Mouse (Mus musculus) cerebellum, postnatal 4 days (tissue): ENCODE data around the gene Trim54.

Experiments used
- DNase-seq, 2 experiments: peaks; one replicate each; pipeline ENCODE4 v3.0.0; 2022; ENCODE audit warnings: low spot score in 2 of 2, mixed read lengths in 1 of 2

Trim54 gene

DNA sequence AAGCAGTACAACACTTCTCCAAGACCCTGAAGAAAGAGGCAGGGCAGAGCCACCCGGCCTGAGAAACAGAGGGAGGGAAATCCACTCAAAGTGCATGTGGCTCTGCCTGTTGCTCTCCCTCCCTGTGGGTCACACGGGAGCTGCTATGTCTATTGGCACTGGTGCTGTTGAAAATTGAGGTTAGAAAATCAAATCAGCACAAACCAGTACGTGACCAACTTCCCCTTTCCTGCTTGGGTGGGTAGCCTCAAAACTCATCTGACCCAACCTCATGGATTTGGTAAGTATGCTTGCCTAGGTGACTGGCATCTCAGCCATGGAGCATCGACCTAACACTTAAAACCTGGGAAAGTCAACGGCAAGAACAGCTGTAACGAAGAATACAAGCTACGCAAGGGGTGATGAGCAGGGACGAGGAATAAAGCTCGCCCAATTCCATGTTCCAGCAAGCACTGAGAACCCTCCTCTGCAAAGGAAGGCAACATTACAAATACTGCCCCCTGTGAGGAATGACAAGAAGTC lies 10.6 kb upstream of the Trim54 start, which contains the start of gene Dnajc5g:
Gene Dnajc5g (plus strand): TSS at position 472 of the 522 bp plus-strand sequence.
- DNase-seq = no peak

DNA sequence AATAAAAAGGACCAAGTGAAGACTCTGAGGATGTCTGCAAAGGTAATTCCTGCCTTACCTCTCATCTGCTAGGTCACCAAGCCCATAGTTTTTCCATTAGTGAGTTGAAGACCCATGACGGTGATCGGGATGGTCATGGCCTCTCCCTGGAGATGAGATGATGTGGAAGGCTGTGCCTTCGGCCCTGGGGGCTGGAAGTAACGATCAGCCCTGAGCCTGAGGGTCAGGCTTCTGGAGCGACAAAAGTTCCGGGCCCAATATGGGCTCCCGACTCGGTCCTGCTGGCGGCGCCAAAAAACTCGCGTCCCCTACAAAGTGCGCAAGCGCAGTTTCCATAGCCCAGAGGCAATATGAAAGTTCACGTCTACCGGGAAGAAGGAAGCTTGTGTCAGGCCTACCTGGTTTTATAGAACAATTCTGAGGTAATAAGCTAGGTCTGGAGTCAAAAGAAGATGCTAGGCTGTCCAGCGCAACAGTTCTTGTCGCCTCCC lies 8.5 kb upstream of the Trim54 start, which contains the start of gene Slc30a3:
Gene Slc30a3 (minus strand): TSS at position 238 of the 491 bp plus-strand sequence.
- no peak for DNase-seq

DNA sequence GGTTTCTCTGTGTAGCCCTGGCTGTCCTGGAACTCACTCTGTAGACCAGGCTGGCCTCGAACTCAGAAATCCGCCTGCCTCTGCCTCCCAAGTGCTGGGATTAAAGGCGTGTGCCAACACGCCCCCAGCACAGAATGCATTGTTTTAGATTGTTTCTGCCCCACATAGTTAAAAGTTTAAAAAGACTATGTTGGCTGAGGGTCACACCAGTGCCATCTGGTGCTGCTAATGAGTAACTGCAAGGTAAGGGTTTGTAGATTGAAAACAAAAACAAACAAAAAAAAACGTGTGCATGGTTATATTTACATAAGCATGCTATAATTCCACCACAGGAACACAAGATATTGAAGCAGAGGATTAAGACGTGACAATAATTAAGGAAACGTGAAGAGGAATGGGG lies 5.7 kb upstream of the Trim54 start:
- no peak for DNase-seq

DNA sequence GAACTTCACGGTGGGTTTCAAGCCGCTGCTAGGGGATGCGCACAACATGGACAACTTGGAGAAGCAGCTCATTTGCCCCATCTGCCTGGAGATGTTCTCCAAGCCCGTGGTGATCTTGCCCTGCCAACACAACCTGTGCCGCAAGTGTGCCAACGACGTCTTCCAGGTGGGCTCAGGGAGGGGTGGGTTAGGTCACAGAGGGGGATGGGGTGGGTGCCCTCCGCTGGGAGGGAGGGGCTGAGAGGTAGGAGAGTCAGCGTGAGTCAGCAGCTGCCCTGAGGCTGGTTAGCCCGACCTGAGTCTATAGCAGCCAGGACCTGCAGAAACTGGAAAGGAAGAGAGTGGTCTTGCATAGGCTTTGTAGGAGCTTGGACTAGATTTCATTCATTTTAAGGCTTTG lies 400 bp downstream of the Trim54 start:
- DNase-seq = no peak

DNA sequence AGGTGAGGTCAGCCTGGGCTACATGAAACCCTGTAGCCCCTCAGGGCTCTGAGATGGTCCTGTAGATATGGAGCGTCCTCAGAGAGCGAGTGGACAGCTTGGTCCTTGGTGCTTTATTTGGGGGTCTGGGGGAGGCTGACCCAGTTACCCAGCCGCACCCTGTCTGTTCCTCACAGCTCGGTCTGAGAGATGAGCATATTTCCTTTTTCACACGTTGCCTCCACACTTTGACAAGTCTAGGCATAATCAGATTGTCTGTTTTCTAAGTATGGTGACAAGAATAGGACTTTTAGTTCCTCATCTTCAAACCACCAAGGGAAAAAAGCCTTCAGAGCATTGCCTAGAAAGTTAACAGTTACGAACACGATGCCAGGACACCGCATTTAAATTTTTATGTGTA lies 4.6 kb downstream of the Trim54 start:
- DNase-seq = no peak

DNA sequence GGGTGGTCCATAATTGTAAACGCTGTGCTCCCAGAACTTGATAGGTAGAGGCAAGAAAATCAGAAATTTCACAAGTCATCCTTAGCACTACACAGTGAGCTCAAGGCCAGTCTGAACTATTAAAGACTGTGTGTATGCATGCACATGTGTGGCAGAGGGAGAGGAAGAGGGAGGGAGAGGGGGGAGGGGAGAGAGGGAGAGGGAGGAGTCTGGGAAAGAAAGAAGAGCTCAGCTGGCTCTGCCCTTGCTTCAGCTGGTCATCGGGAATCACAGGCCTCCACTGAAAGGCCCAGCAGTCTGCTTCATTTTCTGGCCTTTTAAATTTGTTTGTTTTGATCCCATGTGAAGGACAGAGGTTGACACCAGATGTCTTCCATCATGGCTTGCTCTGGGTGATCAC lies 7.0 kb downstream of the Trim54 start:
- no peak for DNase-seq

DNA sequence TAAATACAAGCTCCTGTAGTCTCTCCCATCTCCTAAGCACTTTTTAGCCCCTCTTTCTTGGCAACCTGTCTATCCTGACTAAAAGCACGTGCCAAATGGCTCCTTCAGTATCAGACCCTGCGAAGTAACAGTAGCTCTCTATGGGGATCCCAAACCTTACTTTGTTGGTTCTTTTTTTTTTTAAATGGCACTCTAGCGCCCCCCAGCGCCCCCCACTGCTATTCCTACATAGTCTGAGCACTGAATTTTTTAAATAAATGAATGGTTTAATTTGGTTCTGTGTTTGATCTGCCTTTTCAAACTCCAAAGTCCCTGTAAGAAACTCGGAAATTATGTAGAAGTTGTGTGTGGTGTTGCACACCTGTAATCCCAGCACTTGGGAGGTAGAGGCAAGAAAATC lies 9.5 kb downstream of the Trim54 start:
- DNase-seq = no peak

DNA sequence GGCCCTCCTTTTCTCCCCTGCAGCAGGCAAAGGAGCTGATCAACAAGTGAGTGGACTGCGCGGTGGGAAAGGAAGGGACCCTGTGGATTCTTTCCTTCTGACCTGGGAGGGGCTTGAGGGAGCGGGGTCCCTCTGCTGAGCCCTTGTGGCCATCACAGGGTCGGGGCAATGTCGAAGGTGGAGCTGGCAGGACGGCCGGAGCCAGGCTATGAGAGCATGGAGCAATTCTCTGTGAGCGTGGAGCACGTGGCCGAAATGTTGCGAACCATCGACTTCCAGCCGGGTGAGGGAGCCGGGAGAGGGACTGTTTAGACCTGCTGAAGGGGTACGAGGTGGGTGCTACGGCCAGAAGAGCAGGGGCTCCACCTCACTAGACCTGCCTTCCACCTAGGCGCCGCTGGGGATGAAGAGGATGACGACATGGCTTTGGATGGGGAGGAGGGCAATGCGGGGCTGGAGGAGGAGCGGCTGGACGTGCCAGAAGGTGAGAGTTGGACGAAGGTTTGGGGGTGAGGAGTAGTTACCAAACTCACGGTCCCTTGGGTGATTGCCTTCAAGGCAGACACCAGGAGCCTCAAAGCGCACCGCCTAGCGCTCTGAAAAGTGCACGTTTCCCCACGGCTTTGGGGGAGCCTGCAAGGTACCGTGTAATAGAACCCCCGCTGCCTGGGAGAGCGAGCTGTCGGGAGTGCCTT lies 20.4 kb downstream of the Trim54 start:
- DNase-seq = no peak

DNA sequence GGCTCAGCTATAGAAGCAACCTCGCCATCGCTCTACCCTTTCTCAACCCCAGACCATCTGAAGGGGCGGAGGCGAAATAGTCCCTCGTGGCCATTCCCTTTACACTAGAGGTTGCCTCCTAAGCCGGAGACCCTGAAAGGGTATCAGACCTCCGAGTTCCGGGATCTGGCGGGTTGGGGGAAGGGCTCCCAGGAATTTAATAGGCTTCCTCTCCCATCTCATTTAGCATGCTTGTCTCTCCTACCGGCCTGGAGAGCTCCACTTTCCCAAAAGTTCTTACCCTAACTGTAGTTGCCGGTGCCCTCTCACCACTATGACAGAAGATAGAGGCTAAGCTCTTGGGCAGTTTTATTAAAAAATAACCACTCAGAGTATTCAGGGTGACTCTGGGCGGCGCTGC lies 21.1 kb downstream of the Trim54 start:
- DNase-seq = no peak

DNA sequence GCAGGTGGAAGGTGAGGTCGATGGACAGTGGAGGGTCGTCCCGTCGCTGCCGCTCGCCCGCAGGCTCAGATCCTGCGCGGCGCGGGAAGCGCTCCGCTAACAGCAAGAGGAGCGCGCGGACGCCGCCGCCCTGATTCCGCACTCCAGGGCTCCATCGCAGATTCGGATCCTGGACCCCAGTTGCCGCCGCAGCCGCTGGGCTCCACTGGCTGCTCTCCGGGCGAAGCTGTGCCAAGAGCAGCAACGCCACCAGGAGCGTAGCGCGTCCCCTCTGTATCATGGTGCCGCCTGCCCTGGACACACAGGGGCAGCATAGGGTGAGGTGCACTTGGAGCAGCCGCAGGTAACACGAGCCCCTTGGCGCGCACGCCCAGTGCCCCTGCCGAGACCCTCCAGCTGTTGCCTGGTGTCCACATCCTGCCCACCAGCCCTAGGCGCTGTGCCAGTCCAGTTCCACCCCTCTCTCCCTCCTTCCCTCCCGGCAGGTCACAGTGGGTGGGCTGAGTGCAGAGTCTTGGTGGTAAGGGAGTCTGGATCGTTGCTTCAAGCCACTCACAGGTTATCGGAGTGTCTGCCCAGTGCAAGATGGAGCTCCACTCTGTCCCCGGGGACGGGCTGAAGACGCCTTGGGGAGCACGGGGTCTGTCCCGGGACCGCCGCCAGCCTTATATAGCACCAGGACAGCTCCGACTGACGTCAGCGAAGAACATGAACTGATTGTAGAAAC lies 21.9 kb downstream of the Trim54 start, which contains the start of gene Ucn:
Gene Ucn (minus strand): TSS at position 589 of the 727 bp plus-strand sequence.
- no peak for DNase-seq

DNA sequence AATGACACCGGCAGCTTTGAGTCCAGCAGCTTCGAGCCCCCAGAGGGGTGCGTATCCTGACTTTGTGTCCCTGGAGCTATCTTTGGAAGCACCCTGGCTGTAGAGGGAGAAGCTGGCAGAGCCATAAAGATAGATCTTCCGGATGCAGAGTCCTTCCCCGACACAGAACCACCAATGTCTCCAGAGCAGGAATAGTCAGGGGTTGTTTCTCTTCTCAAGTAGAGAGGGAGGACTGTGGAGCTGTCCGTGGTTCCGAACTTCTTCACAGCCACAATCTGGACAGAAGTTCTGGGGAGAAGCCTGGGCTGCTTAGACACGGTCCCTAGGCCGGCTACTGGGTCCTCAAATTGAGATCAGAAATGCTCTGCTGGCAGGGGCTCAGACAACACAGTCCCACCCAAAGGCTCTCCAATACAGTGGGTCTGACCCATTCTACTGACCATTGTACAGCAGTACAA lies 22.5 kb downstream of the Trim54 start:
- DNase-seq = no peak

DNA sequence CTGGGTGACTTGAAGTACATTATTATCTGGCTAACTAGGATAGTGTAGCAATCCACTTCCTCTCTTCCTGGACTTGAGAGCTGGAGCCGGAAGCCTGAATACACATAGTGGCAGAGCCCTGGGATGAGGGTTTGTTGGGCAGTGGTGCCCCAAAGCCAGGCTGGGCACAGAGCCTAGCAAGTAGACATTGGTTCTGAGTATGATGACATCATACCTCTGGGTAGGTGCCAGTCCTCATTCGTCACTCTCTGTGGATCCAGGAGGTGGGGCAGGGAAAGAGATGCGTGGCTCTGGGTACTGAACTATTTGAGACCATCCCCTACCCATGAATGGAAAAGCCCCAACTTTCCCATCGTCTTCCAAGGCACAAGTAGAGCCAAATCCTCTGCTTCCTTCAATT lies 33.3 kb downstream of the Trim54 start:
- DNase-seq = no peak

DNA sequence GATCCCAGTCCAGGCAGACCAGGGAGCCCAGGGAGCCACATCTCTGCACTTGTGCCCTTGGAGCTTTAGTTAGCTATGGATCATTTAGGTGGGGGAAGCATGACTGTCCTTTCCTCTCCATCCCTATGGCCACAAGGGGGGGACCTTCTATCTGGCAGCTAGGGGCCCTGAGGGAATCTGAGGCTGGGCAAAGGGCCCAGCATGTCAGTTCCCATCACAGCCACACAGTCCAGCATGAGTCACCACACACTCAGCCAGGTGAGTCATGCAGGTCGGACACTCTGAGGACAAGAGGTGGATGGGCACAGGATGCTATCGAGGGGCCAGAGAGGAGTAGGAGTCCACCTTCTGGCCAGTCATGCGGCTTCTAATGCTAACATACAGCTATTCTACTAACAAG lies 35.2 kb downstream of the Trim54 start:
- no peak for DNase-seq

DNA sequence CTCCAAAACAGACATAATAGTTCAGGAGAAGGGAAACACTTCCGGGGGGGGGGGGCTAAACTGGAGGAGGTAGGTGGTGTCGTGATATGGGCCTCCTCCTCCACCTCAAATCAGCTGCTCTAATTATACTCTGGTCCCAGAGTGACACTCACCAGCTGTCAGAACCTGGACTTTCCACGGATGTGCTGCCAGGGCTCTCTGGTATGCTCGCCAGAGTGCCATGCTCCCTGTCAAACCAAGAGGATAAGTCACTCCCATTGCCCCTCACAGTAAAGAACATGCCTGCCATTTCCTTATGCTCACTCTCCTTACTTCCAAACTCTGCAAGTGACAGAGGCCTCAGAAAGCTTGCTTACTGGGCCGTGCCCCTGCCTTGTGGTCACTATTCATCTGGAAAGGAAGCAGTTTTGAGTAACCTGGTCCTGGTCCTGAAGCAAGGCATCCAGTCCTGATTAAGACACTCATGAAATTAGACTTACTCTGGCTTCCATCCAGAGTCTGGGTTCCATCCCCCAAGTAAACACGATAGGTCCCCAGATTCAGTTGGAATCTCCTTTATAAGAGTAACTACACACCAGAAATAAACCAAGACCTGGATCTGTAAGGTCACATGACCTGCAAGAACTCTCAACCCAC lies 37.1 kb downstream of the Trim54 start:
- no peak for DNase-seq

DNA sequence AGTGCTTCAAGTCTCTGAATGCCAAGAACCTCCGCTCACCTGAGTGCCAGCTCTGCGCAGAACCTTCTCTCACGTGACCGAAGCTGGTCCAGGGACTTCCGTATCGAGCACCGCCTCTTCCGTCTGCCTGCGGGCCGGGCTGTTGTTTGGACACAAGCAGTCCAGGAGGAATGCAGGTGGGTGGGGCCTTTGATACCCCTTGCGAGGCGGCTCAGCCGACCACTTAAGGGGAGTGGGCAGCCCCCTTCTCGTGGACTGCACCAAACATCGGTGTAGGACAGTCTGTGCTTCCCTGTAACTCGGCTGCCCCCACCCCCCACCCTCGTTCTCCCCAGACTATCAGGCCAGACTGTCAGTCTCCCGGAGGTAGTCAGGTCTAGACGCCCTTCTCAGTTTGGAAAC lies 37.6 kb downstream of the Trim54 start, which contains the start of gene Mpv17:
Gene Mpv17 (minus strand): TSS at position 100 of the 402 bp plus-strand sequence.
- DNase-seq = peak; percentile 45 to 73

DNA sequence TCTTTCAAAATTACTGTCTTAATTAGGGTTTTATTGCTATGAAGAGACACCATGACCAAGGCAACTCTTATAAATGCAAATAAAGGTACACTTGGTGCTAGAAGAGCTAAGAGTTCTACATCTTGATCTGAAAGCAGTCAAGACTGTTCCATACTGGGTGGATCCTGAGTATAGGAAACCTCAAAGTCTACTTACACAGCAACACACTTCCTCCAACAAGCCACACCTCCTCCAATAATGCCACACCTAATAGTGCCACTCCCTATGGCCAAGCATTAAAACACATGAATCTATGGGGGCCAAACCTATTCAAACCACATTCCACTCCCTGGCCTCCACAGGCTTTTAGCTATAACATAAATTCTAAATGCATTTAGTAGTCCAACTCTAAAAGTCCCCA lies 46.0 kb downstream of the Trim54 start:
- DNase-seq = no peak

DNA sequence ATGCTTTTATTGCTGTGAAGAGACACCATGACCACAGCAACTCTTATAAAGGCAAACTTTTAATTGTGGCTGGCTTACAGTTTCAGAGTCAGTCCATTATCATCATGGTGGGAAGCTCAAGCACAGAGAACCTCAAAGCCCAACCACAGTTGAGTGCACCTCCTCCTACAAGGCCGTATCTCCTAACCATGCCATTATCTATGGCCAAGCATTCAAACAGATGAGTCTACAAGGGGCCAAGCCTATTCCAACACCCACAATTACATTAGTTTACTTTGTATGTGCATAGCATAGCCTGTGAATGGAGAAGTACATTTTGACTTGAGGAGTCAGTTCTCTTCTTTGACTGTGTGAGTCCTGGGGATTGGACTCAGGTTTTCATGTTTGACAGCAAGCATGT lies 48.4 kb downstream of the Trim54 start:
- no peak for DNase-seq

DNA sequence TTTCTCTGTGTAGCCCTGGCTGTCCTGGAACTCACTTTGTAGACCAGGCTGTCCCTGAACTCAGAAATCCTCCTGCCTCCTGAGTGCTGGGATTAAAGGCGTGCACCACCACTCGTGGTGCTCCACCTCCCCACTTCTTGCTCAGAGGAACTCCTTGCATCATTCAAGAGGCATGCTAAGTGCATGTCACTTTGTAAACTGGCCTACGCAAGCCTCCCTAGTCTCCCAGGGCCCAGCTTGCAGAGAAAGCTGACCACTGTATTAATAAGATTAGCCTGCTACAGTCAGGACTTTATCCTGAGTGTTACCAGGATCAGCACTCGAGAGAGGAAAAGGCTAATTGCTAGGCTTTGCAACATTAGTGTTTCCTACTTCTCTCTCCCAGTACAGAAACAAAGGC lies 52.1 kb downstream of the Trim54 start:
- DNase-seq = no peak

DNA sequence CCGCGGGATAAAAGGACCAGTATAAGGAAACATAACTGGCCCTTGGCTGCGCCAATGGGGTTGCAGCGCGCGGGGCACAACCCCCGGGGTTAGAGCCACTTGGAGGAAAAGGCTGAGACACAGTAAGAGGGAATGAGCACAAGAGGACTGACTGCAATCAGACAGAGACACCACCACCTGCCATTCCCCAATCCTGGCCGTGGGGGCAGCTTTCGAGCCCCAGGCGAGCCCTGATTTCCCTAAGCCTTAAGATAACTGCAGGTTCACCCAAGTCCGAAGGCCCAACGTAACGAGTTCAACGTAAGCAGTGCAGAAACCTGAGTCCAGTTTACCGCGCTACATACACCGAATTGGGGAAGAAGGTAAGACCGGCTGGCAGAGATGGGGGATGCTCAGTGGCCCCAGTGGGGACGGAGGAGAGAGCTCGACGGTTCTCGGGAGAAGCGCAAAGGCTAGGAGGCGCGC lies 62.8 kb downstream of the Trim54 start:
- no peak for DNase-seq

DNA sequence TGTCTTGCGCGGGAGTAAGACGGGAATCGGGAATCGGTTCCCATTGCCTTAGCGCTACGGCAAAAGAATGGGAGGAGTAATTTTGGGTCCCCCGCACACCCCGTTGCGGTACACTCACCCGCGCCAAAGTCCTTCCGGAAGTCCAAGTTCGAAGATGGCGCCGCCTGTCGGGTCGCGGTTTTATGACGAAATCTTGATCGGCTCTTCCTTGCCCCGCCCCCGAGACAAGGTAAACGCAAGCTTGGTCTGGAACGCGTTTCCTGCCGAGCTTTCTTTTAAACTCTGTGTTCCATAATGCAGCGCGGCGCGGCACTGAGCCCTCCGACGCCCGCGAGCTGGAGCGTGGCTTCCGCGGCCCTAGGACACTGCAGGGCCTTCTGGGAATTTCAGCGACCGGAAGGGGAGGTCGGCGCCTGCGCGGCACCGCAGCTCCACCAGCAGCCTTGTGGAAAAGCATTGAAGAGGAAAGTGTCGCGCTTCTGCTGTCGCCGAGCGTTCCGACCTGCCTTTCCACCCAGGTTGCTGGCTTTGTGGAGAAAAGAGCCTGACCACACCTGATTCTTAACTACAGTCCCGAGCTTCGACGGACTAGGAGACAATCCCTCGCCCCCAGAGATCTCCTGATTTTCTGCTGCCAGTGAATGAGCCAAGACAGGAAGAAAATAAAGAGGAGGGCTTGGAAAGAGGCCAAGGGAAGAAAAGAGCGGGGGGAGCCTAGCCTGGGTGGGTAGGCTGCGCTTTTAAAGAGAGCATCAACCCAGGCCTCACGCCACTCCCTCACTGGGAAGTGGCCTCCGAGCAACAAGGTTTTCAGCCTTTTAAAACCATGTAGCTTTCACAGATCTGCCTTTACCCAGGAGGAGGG lies 63.5 kb downstream of the Trim54 start, which contains the start of the genes Gm29609 and Gtf3c2:
Gene Gm29609 (minus strand): TSS at position 146 of the 865 bp plus-strand sequence.
Gene Gtf3c2 (minus strand): TSS at position 379 of the 865 bp plus-strand sequence.
- DNase-seq = peak; percentile 85 to 94
